Mouse (Mus musculus): ENCODE data around the gene Tmem185b. TPM values are rescaled to one million over a fixed set of nuclear protein-coding genes. Genes with fewer than 3 reads are reported as not detected.

The Tmem185b gene
- polyA plus RNA-seq, 1 experiment from 2014 or later = 25.6 TPM

DNA sequence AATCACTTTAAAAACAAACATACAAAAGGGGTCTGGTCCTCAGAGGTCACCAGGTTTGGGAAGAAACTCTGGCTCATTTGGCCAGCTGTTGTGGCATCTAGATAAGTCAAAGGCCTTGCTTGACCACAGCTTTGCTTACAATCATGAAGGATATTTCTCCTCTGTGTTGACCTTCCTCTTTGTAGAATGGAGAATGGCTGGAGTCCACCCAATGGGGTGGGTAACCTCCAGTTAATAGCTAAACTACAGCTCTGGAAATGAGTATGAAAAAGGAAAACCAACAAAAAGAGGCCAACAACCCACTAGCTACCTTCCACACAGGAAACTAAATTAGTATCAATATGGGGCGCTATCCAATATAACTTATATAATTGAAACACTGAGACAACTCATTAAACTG lies 25.7 kb downstream of the Tmem185b start:
- ATAC-seq (replicated peaks; ENCODE audit: insufficient number of reproducible peaks, low FRiP score, low TSS enrichment, low read depth) (no peak), DNase-seq (ENCODE audit: low spot score) (no peak)
- H3K27me3 ChIP-seq (ENCODE audit: control insufficient read depth, insufficient read depth, low read length) = no peaks in the 10 kb centered on the region
- no peaks in the 10 kb centered on the region; the same call in 1 of the 2 replicates for H3K36me3 ChIP-seq (replicated peaks; ENCODE audit: control insufficient read depth, insufficient read depth, low read depth, low read length)
- no peak overlapping the region for H3K27ac ChIP-seq (replicated peaks; ENCODE audit: low read depth, low read length)
- H3K4me2 ChIP-seq (ENCODE audit: low read depth, low read length) = no peak overlapping the region
- no peak overlapping the region for H3K4me3 ChIP-seq (ENCODE audit: low read depth, low read length)
- no peaks in the 10 kb centered on the region for H3K9me3 ChIP-seq (replicated peaks; ENCODE audit: control insufficient read depth, low read length)
- no peaks in the 10 kb centered on the region for H3K4me1 ChIP-seq (ENCODE audit: control insufficient read depth, insufficient read depth, low read length)
- no peak overlapping the region for H3K9ac ChIP-seq (replicated peaks; ENCODE audit: low read length)
- 94% methylated on average over 1 of the region's 1 CpGs for WGBS

DNA sequence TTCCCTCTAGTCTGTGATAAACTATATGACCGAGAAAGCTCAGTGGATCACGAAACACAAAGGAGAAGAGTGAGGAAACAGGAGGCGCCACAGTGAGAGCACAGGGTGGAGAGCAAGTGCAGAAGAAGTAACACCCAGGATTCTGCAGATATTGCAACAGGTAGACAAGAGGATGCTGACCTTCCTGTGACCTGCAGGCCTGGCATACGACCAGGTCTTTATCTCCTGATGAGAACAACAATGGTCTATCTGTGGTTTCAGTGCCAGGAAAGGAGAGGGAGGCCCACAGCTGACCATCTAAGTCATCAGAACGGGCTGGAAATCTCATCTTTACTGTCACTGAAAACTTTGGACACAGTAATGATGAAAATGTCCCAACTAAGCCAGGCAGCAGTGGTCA lies 29.7 kb downstream of the Tmem185b start:
- WGBS = 76% methylated on average over 5 of the region's 5 CpGs
- H3K4me3 ChIP-seq (ENCODE audit: low read depth, low read length) = no peak overlapping the region
- no peak overlapping the region for H3K27ac ChIP-seq (replicated peaks; ENCODE audit: low read depth, low read length)
- no peak for ATAC-seq (replicated peaks; ENCODE audit: insufficient number of reproducible peaks, low FRiP score, low TSS enrichment, low read depth)
- no peak overlapping the region for H3K4me2 ChIP-seq (ENCODE audit: low read depth, low read length)
- no peak overlapping the region for H3K9ac ChIP-seq (replicated peaks; ENCODE audit: low read length)
- H3K27me3 ChIP-seq (ENCODE audit: control insufficient read depth, insufficient read depth, low read length) = no peaks in the 10 kb centered on the region
- H3K36me3 ChIP-seq (replicated peaks; ENCODE audit: control insufficient read depth, insufficient read depth, low read depth, low read length) = no peaks in the 10 kb centered on the region
- no peak for DNase-seq (ENCODE audit: low spot score)
- H3K9me3 ChIP-seq (replicated peaks; ENCODE audit: control insufficient read depth, low read length) = no peaks in the 10 kb centered on the region
- H3K4me1 ChIP-seq (ENCODE audit: control insufficient read depth, insufficient read depth, low read length) = no peaks in the 10 kb centered on the region

DNA sequence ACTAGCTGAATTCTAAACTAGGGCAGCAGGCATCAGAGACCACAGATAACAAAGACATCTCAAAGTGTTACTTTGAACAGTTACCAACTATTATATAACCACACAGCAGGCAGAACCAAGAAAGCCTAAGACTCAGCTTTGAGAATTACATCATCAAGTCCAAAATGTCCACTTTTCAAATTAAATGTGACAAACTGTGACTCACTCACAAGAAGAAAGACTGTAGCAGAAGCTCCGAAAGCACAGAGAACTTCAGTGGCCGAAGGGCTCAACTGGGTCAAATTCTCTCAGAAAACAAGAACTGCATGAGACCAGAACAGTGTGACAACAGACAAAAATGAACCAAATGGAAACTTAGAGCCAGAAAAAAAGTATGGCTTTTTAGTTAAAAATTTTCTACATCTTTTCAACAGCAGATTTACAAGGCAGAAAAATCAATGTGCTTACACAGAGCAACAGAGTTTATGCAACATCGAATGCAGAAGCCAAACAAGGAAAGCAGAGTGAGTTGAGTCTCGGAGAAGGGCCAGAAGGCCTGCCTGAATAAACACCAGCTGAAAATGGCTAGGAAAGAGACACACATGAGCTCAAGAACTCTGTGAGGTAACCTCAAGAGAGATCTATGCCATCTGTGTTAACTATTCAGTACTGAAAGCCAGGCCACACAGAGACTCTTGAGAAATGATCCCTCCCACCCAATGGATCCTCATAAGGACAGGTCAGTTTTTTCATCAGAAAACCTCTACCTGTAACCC lies 31.9 kb downstream of the Tmem185b start:
- H3K36me3 ChIP-seq (replicated peaks; ENCODE audit: control insufficient read depth, insufficient read depth, low read depth, low read length) = no peaks in the 10 kb centered on the region

DNA sequence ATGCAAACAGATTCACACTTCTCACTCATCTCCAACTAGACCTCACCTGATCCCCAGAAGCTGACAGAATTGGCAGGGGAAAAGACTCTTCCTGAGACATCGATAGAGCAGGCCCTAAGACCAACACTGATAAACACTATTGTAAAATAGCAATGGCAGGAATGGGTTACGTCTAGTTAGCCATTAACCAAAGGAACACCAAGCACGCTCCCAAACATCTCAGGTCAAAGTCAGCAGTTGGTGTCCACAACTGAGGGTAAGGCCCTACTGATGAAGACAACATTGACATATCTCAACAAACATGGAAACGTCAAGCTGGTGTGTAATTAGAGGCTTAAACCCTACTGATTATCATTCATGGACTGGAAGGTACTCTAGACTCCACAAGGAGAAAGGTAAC lies 39.6 kb downstream of the Tmem185b start:
- Histone ChIP-seq H3K4me3 (ENCODE audit: low read depth, low read length) (no peak overlapping the region), H3K27me3 (ENCODE audit: control insufficient read depth, insufficient read depth, low read length) (no peaks in the 10 kb centered on the region), H3K27ac (replicated peaks; ENCODE audit: low read depth, low read length) (no peak overlapping the region), H3K36me3 (replicated peaks; ENCODE audit: control insufficient read depth, insufficient read depth, low read depth, low read length) (no peaks in the 10 kb centered on the region), H3K4me2 (ENCODE audit: low read depth, low read length) (no peak overlapping the region), H3K4me1 (ENCODE audit: control insufficient read depth, insufficient read depth, low read length) (no peaks in the 10 kb centered on the region), H3K9ac (replicated peaks; ENCODE audit: low read length) (no peak overlapping the region), H3K9me3 (replicated peaks; ENCODE audit: control insufficient read depth, low read length) (no peaks in the 10 kb centered on the region)
- DNase-seq (ENCODE audit: low spot score) (no peak), ATAC-seq (replicated peaks; ENCODE audit: insufficient number of reproducible peaks, low FRiP score, low TSS enrichment, low read depth) (no peak)
- WGBS = 97% methylated on average over 4 of the region's 4 CpGs

More for the DNA sequence above, 31.9 kb downstream of the Tmem185b start:
- Histone ChIP-seq H3K27me3 (ENCODE audit: control insufficient read depth, insufficient read depth, low read length) (no peaks in the 10 kb centered on the region), H3K9me3 (replicated peaks; ENCODE audit: control insufficient read depth, low read length) (no peaks in the 10 kb centered on the region), H3K9ac (replicated peaks; ENCODE audit: low read length) (no peak overlapping the region), H3K27ac (replicated peaks; ENCODE audit: low read depth, low read length) (no peak overlapping the region), H3K4me2 (ENCODE audit: low read depth, low read length) (no peak overlapping the region), H3K4me3 (ENCODE audit: low read depth, low read length) (no peak overlapping the region), H3K4me1 (ENCODE audit: control insufficient read depth, insufficient read depth, low read length) (no peaks in the 10 kb centered on the region)
- WGBS = 89% methylated on average over 4 of the region's 4 CpGs
- no peak for ATAC-seq (replicated peaks; ENCODE audit: insufficient number of reproducible peaks, low FRiP score, low TSS enrichment, low read depth)
- DNase-seq (ENCODE audit: low spot score) = no peak

DNA sequence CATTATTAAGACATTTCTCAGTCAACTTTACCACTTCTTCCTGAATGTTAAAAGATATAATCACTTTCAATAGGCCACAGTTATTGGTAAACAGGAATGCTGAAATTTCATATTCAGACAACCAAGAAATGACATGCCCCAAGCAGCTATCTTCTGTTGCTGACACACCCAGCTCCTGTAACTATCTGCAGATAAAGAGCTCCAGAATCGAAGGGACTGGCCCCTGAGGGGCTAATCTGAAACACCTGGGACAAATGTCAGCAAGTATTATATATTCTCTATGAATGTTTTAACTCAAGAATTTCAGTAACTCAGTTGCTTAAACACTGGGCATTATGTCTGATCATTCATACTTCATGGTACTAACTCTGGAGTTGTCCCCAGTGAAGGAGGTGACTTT lies 44.2 kb downstream of the Tmem185b start:
- no peak overlapping the region for H3K4me2 ChIP-seq (ENCODE audit: low read depth, low read length)
- no peaks in the 10 kb centered on the region for H3K27me3 ChIP-seq (ENCODE audit: control insufficient read depth, insufficient read depth, low read length)
- H3K4me1 ChIP-seq (ENCODE audit: control insufficient read depth, insufficient read depth, low read length) = no peaks in the 10 kb centered on the region
- DNase-seq (ENCODE audit: low spot score) (no peak), ATAC-seq (replicated peaks; ENCODE audit: insufficient number of reproducible peaks, low FRiP score, low TSS enrichment, low read depth) (no peak)
- no peak overlapping the region for H3K9ac ChIP-seq (replicated peaks; ENCODE audit: low read length)
- no peaks in the 10 kb centered on the region; the same call in 1 of the 2 replicates for H3K36me3 ChIP-seq (replicated peaks; ENCODE audit: control insufficient read depth, insufficient read depth, low read depth, low read length)
- no peak overlapping the region for H3K27ac ChIP-seq (replicated peaks; ENCODE audit: low read depth, low read length)
- no peaks in the 10 kb centered on the region for H3K9me3 ChIP-seq (replicated peaks; ENCODE audit: control insufficient read depth, low read length)
- no peak overlapping the region for H3K4me3 ChIP-seq (ENCODE audit: low read depth, low read length)
- 42% methylated on average over 1 of the region's 1 CpGs for WGBS

Other genes with a start within 250 kb of the Tmem185b start
- 0.11 and 0.17 TPM in 2 replicates for gene Inhbb, start 103.9 kb upstream of the Tmem185b start, polyA plus RNA-seq (2014; fragmentation: Nextera tagmentation; extraction: Ambion mirVana)
- 102 TPM in 2 replicates for gene Ralb, start 21.4 kb upstream of the Tmem185b start, polyA plus RNA-seq (2014; fragmentation: Nextera tagmentation; extraction: Ambion mirVana)
- 21.4 and 25.6 TPM in 2 replicates for gene Epb41l5, start 122.8 kb downstream of the Tmem185b start, polyA plus RNA-seq (2014; fragmentation: Nextera tagmentation; extraction: Ambion mirVana)

Measured in embryonic facial prominence, embryonic 11.5 days (tissue).